Mouse (Mus musculus) bone marrow macrophage, adult 2 months (primary cell): Measurements from ENCODE around the gene Clcn2.

Experiments used
- CTCF ChIP-seq: IDR thresholded peaks from 2 replicates; pipeline ENCODE4 v1.5.1; 2012; ENCODE audit warnings: low read depth, mild to moderate bottlenecking, low read length, moderate library complexity
- POLR2A ChIP-seq: IDR thresholded peaks from 2 replicates; pipeline ENCODE4 v1.6.1; 2012; ENCODE audit warnings: mild to moderate bottlenecking, low read depth, low read length, borderline replicate concordance

DNA sequence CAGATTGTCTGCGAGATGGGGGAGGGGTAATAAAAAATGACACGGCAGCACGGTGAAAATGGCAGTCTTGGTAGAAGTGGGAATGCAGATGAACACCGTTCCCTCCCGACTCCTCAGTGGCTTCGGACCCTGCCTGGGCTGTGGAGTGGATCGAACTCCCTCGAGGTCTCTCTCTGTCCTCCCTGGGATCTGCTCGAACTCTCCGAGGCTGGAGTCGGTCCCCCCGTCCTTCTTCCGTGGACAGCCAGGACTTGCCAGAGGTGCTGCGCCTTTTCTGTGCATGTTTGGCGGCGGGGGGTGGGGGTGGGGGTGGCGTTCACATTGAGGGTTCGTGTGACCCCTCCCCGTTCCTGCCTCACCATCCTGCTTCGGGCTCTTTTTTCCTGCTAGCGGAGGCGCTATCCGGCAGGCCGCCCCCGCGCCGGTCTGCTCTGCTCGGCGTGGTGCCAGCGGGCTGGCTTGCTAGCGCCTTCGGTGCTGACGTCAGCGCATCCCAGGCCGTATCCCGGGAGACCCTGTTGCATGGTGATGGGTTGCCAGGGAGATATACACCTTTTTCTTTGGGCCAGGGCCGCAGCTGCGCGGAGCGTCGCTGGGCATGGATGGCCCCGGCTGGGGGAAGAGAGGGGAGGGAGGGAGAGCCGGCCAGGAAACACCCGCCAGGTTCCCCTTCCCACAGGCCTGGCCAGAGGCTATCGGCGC lies 21.8 kb downstream of the Clcn2 start:
- TF ChIP-seq POLR2A (no peak), CTCF (no peak)
